Mouse (Mus musculus): ENCODE results near the gene Caskin1.

The Caskin1 gene

GRCm38 (mm10) chr17:24470701-24471527 lies 17.5 kb upstream of the Caskin1 start:
- DNase-seq (ENCODE audit: low read depth, low spot score): peak; percentile 26

GRCm38 (mm10) chr17:24472512-24472911 lies 15.9 kb upstream of the Caskin1 start:
- DNase-seq (ENCODE audit: low read depth, low spot score): no peak

GRCm38 (mm10) chr17:24473612-24474275 lies 14.7 kb upstream of the Caskin1 start, which contains the start of gene Bricd5:
Gene Bricd5 (plus strand): TSS chr17:24473884.
- no peak for DNase-seq (ENCODE audit: low read depth, low spot score)

GRCm38 (mm10) chr17:24474557-24474956 lies 13.8 kb upstream of the Caskin1 start:
- no peak for DNase-seq (ENCODE audit: low read depth, low spot score)

- DNase-seq (ENCODE audit: low read depth, low spot score): no peak
Measured at GRCm38 (mm10) chr17:24475586-24475985, 12.8 kb upstream of the Caskin1 start.

GRCm38 (mm10) chr17:24476022-24476776 lies 12.2 kb upstream of the Caskin1 start:
- no peak for DNase-seq (ENCODE audit: low read depth, low spot score)

GRCm38 (mm10) chr17:24477053-24477984 lies 11.1 kb upstream of the Caskin1 start:
- no peak for DNase-seq (ENCODE audit: low read depth, low spot score)

- no peak for DNase-seq (ENCODE audit: low read depth, low spot score)
Measured at GRCm38 (mm10) chr17:24477985-24478600, 10.3 kb upstream of the Caskin1 start.

GRCm38 (mm10) chr17:24478663-24479380 lies 9.6 kb upstream of the Caskin1 start, which contains the start of gene Mlst8:
Gene Mlst8 (minus strand): TSS chr17:24479078.
- DNase-seq (ENCODE audit: low read depth, low spot score): peak; percentile 97

GRCm38 (mm10) chr17:24479431-24479830 lies 9.0 kb upstream of the Caskin1 start:
- DNase-seq (ENCODE audit: low read depth, low spot score): no peak

GRCm38 (mm10) chr17:24480201-24480826 lies 8.1 kb upstream of the Caskin1 start:
- DNase-seq (ENCODE audit: low read depth, low spot score): no peak

- DNase-seq (ENCODE audit: low read depth, low spot score): no peak
Measured at GRCm38 (mm10) chr17:24481027-24481815, 7.2 kb upstream of the Caskin1 start.

GRCm38 (mm10) chr17:24483495-24483894 lies 4.9 kb upstream of the Caskin1 start:
- DNase-seq (ENCODE audit: low read depth, low spot score): no peak

- DNase-seq (ENCODE audit: low read depth, low spot score): no peak
Measured at GRCm38 (mm10) chr17:24485090-24485860, 3.1 kb upstream of the Caskin1 start.

- DNase-seq (ENCODE audit: low read depth, low spot score): no peak
Measured at GRCm38 (mm10) chr17:24488662-24489264, 362 bp downstream of the Caskin1 start.

- DNase-seq (ENCODE audit: low read depth, low spot score): no peak
Measured at GRCm38 (mm10) chr17:24489265-24490030, 1.0 kb downstream of the Caskin1 start.

GRCm38 (mm10) chr17:24490399-24490798 lies 2.0 kb downstream of the Caskin1 start:
- DNase-seq (ENCODE audit: low read depth, low spot score): peak; percentile 58
